Mouse (Mus musculus) ovary, postnatal 10 days (tissue): ENCODE measurements around the gene Ubxn1.
"Not testable (repeated sequence)": the region's sequence is repeated elsewhere in the genome, so short reads cannot be mapped to it uniquely, and the experiment has no call there.

ENCODE experiments used
- DNase-seq: peaks from one replicate; pipeline ENCODE4 v3.0.0; 2022; ENCODE audit warnings: low spot score

The Ubxn1 gene

GRCm38 (mm10) chr19:8871267-8872186 is at the start of gene Ubxn1:
Ubxn1 (plus strand) TSS chr19:8871496.
- peak; percentile 86 for DNase-seq

- DNase-seq: no peak
These were observed 48.6 kb upstream of the Ubxn1 start for GRCm38 (mm10) chr19:8822696-8823095.

- DNase-seq: no peak
These were observed 41.6 kb upstream of the Ubxn1 start, which contains the start of gene AC129217.1 for GRCm38 (mm10) chr19:8829660-8830059. AC129217.1 (plus strand) TSS chr19:8829773.

GRCm38 (mm10) chr19:8830664-8831063 is 40.6 kb upstream of the Ubxn1 start:
- no peak for DNase-seq

GRCm38 (mm10) chr19:8831262-8831661 is 40.0 kb upstream of the Ubxn1 start:
- no peak for DNase-seq

GRCm38 (mm10) chr19:8832971-8833370 is 38.3 kb upstream of the Ubxn1 start:
- DNase-seq: no peak

- not testable (repeated sequence) for DNase-seq
These were observed 35.0 kb upstream of the Ubxn1 start for GRCm38 (mm10) chr19:8836327-8836726.

GRCm38 (mm10) chr19:8837251-8837791 is 34.0 kb upstream of the Ubxn1 start, which contains the start of gene Bscl2:
Bscl2 (plus strand) TSS chr19:8837467.
- DNase-seq: peak; percentile 69

GRCm38 (mm10) chr19:8838041-8838730 is 33.1 kb upstream of the Ubxn1 start:
- DNase-seq: no peak

GRCm38 (mm10) chr19:8839103-8839907 is 32.0 kb upstream of the Ubxn1 start, which contains the start of gene Gng3:
Gng3 (minus strand) TSS chr19:8839194.
- DNase-seq: no peak

- DNase-seq: no peak
These were observed 31.1 kb upstream of the Ubxn1 start for GRCm38 (mm10) chr19:8839908-8840791.

- DNase-seq: no peak
These were observed 30.3 kb upstream of the Ubxn1 start for GRCm38 (mm10) chr19:8841012-8841411.

- no peak for DNase-seq
These were observed 28.3 kb upstream of the Ubxn1 start for GRCm38 (mm10) chr19:8842961-8843360.

- peak; percentile 55 for DNase-seq
These were observed 26.7 kb upstream of the Ubxn1 start for GRCm38 (mm10) chr19:8844371-8845129.

- no peak for DNase-seq
These were observed 22.9 kb upstream of the Ubxn1 start for GRCm38 (mm10) chr19:8848356-8848755.

GRCm38 (mm10) chr19:8850402-8850901 is 20.8 kb upstream of the Ubxn1 start, which contains the start of gene Lrrn4cl:
Lrrn4cl (plus strand) TSS chr19:8850768.
- no peak for DNase-seq

- no peak for DNase-seq
These were observed 19.7 kb upstream of the Ubxn1 start for GRCm38 (mm10) chr19:8851639-8852038.

- DNase-seq: no peak
These were observed 18.9 kb upstream of the Ubxn1 start for GRCm38 (mm10) chr19:8852236-8852928.

- no peak for DNase-seq
These were observed 18.2 kb upstream of the Ubxn1 start for GRCm38 (mm10) chr19:8853117-8853516.
